Mouse (Mus musculus) liver, adult 2 months (tissue): ENCODE data around the gene Taar2. TPM values are rescaled to one million over a fixed set of nuclear protein-coding genes. Genes with fewer than 3 reads are reported as not detected.

Experiments
- DNase-seq: peaks from one replicate; pipeline ENCODE4 v3.0.0-alpha.2; 2011; ENCODE audit warnings: low read depth, low spot score; ENCODE audit errors: extremely low read depth
- H3K27ac ChIP-seq: fragments of 200-500 bp; replicated peaks from 2 replicates; pipeline ENCODE4 v1.5.1; 2012; ENCODE audit warnings: low read depth, mild to moderate bottlenecking, control low read depth, inconsistent platforms, low read length; ENCODE audit not compliant: insufficient read depth
- H3K27me3 ChIP-seq: fragments of 200-500 bp; 2 replicates; pipeline ENCODE4 v1.6.1; 2012; ENCODE audit warnings: mild to moderate bottlenecking, moderate library complexity, low read length, inconsistent platforms; ENCODE audit not compliant: control insufficient read depth, insufficient read depth
- H3K36me3 ChIP-seq: fragments of 200-500 bp; 2 replicates; pipeline ENCODE4 v1.6.1; 2012; ENCODE audit warnings: low read length, inconsistent platforms; ENCODE audit not compliant: control insufficient read depth, insufficient read depth
- H3K4me1 ChIP-seq: fragments of 200-500 bp; 2 replicates; pipeline ENCODE4 v1.6.1; 2011; ENCODE audit warnings: low read length; ENCODE audit not compliant: control insufficient read depth, insufficient read depth
- H3K4me3 ChIP-seq: fragments of 200-500 bp; 2 replicates; pipeline ENCODE4 v1.5.1; 2011; ENCODE audit warnings: low read depth, mild to moderate bottlenecking, control low read depth, low read length, moderate library complexity; ENCODE audit not compliant: insufficient read depth
- H3K79me2 ChIP-seq: fragments of 200-500 bp; 2 replicates; pipeline ENCODE4 v1.6.1; 2012; ENCODE audit warnings: inconsistent platforms, mild to moderate bottlenecking, low read length, moderate library complexity; ENCODE audit not compliant: control insufficient read depth, insufficient read depth
- H3K9ac ChIP-seq: fragments of 200-500 bp; 2 replicates; pipeline ENCODE4 v1.6.1; 2012; ENCODE audit warnings: low read depth, mild to moderate bottlenecking, control low read depth, inconsistent platforms, low read length
- CTCF ChIP-seq: fragments of 200-500 bp; IDR thresholded peaks from 2 replicates; pipeline ENCODE4 v1.5.1; 2011; ENCODE audit warnings: low read depth, low read length, control low read depth
- POLR2A ChIP-seq: fragments of 200-500 bp; IDR thresholded peaks from 2 replicates; pipeline ENCODE4 v1.6.1; 2011; ENCODE audit warnings: low read length, control low read depth; ENCODE audit not compliant: insufficient read depth; ENCODE audit errors: extremely low read depth
- WGBS: fragments of 180-500 bp; shearing (Covaris S2); methylation state at CpG from one replicate; pipeline ENCODE4 v1.1.7; 2018; 5-methylcytosine and 5-hydroxymethylcytosine counted together
- polyA plus RNA-seq: library from polyadenylated mRNA; depleted of rRNA; stranded (reverse); fragments of >200 nt; gene quantifications from 2 replicates; pipeline ENCODE4 v1.2.3, GENCODE M21; 2012; rRNA removed
- total RNA-seq: library from RNA; depleted of rRNA; stranded (reverse); fragments of >200 nt; gene quantifications from 2 replicates; pipeline ENCODE4 v1.2.3, GENCODE M21; 2014; rRNA removed

Taar2 gene
- total RNA-seq = not detected in 2 replicates
- not detected in 2 replicates for polyA plus RNA-seq

DNA sequence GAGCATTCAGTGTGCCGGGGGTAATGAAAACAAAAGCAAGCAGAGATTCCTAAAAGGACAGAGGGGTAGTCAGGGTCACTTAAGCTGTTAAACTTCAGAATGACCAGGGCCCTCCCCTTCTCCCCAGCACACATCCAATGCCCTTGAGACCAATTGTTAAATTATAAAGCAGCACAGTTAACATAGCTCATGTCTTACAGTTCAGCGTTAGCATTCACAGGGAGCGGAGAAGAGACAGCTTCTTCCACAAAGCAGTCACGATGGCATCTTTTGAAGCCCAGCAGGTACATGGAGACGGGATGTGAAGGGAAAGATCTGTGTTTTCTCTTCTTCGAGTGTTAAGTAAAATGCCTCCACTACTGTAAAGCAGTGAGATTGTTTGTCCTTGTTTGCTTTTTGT is at the start of gene Taar2:
Taar2 (plus strand) TSS at position 261 of the 400 bp plus-strand sequence.
- TF ChIP-seq CTCF (no peak), POLR2A (no peak)
- Histone ChIP-seq H3K4me3 (no peak within 1 kb of the TSS), H3K36me3 (no peaks in the 10 kb centered on the region), H3K27ac (no peak within 1 kb of the TSS), H3K27me3 (no peaks in the 10 kb centered on the region), H3K4me1 (no peaks in the 10 kb centered on the region), H3K9ac (no peak within 1 kb of the TSS), H3K79me2 (no peaks in the 10 kb centered on the region)
- no peak for DNase-seq
- WGBS = 69% methylated on average over 6 of the region's 6 CpGs

GRCm38 (mm10) chr10:23892987-23893386 is 45.4 kb upstream of the Taar2 start:
- no peak overlapping the region for H3K4me3 ChIP-seq
- H3K27ac ChIP-seq = no peak overlapping the region; the same call in 1 of the 2 replicates
- H3K27me3 ChIP-seq = no peaks in the 10 kb centered on the region
- TF ChIP-seq CTCF (no peak), POLR2A (no peak)
- no peaks in the 10 kb centered on the region for H3K79me2 ChIP-seq
- 22% methylated on average over 1 of the region's 1 CpGs for WGBS
- no peaks in the 10 kb centered on the region for H3K36me3 ChIP-seq
- H3K4me1 ChIP-seq = peaks cover 12% of the 10 kb centered on the region
- DNase-seq = peak; percentile 95
- H3K9ac ChIP-seq = no peak overlapping the region

DNA sequence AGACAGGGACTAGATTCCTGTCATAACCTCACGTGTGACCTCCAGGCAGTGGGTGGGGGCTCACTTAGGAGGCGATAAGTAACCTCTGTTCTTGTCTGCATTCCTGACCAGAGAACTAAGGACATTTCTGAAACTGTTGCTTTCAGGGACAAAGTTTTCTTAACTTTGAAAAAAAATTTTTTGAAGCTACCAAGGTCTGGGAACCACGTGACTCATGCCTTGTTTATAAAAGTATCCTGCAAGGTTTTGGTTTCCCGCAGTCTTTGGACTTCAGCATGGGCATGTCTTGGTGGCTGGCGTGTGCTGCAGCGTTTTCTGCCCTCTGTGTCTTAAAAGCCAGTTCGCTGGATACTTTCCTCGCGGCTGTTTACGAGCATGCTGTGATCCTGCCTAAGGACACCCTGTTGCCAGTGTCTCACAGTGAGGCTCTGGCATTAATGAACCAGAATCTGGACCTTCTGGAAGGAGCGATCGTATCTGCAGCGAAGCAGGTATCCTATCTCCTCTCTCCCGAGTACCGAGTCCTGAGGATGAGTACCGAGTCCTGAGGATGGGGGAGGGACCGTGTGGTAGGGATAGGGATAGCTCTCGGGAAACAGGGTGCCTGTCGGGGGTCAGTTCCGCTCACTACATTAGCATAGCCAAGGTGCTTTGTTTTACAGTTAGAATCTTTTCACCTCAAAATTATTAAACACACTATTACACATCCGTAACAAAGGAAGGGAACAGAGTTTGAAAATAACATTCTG is 43.6 kb upstream of the Taar2 start, which contains the start of gene Vnn1:
Vnn1 (plus strand) TSS at position 88 of the 749 bp plus-strand sequence.
- peaks cover 11% of the 10 kb centered on the region; the same call in 1 of the 2 replicates for H3K4me1 ChIP-seq
- no peaks in the 10 kb centered on the region for H3K79me2 ChIP-seq
- peak within 1 kb of the TSS; percentile 24 for H3K4me3 ChIP-seq
- H3K27me3 ChIP-seq = no peaks in the 10 kb centered on the region
- DNase-seq = peak; percentile 83
- peak within 1 kb of the TSS; percentile 30 for H3K27ac ChIP-seq
- TF ChIP-seq POLR2A (no peak), CTCF (no peak)
- WGBS = 14% methylated on average over 21 of the region's 21 CpGs
- H3K36me3 ChIP-seq = peaks cover 2% of the 10 kb centered on the region; the same call in 1 of the 2 replicates
- peak within 1 kb of the TSS; percentile 37 for H3K9ac ChIP-seq

DNA sequence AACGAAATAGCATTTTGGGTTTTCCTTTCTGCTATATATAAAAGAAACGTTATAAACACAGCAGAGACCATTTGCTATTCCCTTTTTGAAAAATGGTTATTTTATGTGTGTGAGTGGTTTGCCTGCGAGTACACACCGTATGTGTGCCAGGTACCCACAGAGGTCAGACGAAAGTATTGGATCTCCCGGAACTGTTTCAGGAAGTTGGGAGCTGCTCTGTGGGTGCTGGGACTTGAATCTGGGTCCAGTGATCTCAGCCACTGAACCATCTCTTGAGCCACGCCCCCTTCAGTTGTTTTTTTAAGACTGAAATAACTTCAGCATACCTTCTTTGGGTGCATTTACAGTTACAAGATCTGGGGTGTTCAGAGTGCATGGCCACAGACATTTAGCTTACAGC is 43.0 kb upstream of the Taar2 start:
- TF ChIP-seq CTCF (no peak), POLR2A (no peak)
- no peaks in the 10 kb centered on the region for H3K27me3 ChIP-seq
- H3K4me1 ChIP-seq = peaks cover 11% of the 10 kb centered on the region; the same call in 1 of the 2 replicates
- DNase-seq = peak; percentile 77
- no peak overlapping the region for H3K27ac ChIP-seq
- H3K9ac ChIP-seq = no peak overlapping the region
- WGBS = 36% methylated on average over 7 of the region's 7 CpGs
- H3K79me2 ChIP-seq = no peaks in the 10 kb centered on the region
- peak overlapping the region; percentile 24; the same call in 1 of the 2 replicates for H3K4me3 ChIP-seq
- peaks cover 3% of the 10 kb centered on the region; the same call in 1 of the 2 replicates for H3K36me3 ChIP-seq

- no peaks in the 10 kb centered on the region for H3K79me2 ChIP-seq
- H3K27ac ChIP-seq = no peak overlapping the region
- WGBS = 92% methylated on average over 3 of the region's 3 CpGs
- H3K27me3 ChIP-seq = no peaks in the 10 kb centered on the region
- no peak overlapping the region for H3K4me3 ChIP-seq
- peaks cover 22% of the 10 kb centered on the region; the same call in 1 of the 2 replicates for H3K36me3 ChIP-seq
- no peak for TF ChIP-seq CTCF
- no peak for TF ChIP-seq POLR2A
- no peak for DNase-seq
- H3K9ac ChIP-seq = no peak overlapping the region
- no peaks in the 10 kb centered on the region for H3K4me1 ChIP-seq
Measured at GRCm38 (mm10) chr10:23901119-23901518, 37.3 kb upstream of the Taar2 start.

- H3K27ac ChIP-seq = no peak overlapping the region
- H3K79me2 ChIP-seq = no peaks in the 10 kb centered on the region
- no peak for TF ChIP-seq CTCF
- TF ChIP-seq POLR2A = no peak
- DNase-seq = no peak
- no peak overlapping the region for H3K9ac ChIP-seq
- no peak overlapping the region for H3K4me3 ChIP-seq
- no peaks in the 10 kb centered on the region for H3K27me3 ChIP-seq
- no peaks in the 10 kb centered on the region for H3K4me1 ChIP-seq
- WGBS = 92% methylated on average over 1 of the region's 1 CpGs
- peaks cover 17% of the 10 kb centered on the region; the same call in 1 of the 2 replicates for H3K36me3 ChIP-seq
Measured at GRCm38 (mm10) chr10:23905661-23906060, 32.7 kb upstream of the Taar2 start.
